Mouse (Mus musculus) ES-E14 (cell line): Measurements from ENCODE around the gene Mcm6.

Source experiments
- HCFC1 ChIP-seq: IDR thresholded peaks from 2 replicates; pipeline ENCODE4 v1.6.1; 2012; ENCODE audit warnings: low read length, inconsistent platforms, borderline replicate concordance; ENCODE audit not compliant: insufficient read depth
- MAFK ChIP-seq: IDR thresholded peaks from 2 replicates; pipeline ENCODE4 v1.6.1; 2014; ENCODE audit warnings: mild to moderate bottlenecking, low read depth, low read length, inconsistent platforms; ENCODE audit not compliant: insufficient read depth

- TF ChIP-seq MAFK (no peak), HCFC1 (no peak)
These were observed 44.8 kb downstream of the Mcm6 start for GRCm38 (mm10) chr1:128314665-128315064.
